Mouse (Mus musculus): ENCODE measurements around the gene Prp2. TPM values are rescaled to one million over a fixed set of nuclear protein-coding genes. Genes with fewer than 3 reads are reported as not detected.
"Not testable (repeated sequence)": the region's sequence is repeated elsewhere in the genome, so short reads cannot be mapped to it uniquely, and the experiment has no call there.

Prp2 gene
- polyA plus RNA-seq (2015; fragmentation: Nextera tagmentation; extraction: Ambion mirVana) = not detected in 2 replicates

- H3K27me3 ChIP-seq (replicated peaks; ENCODE audit: control insufficient read depth, insufficient read depth, low read length); H3K4me2 ChIP-seq (ENCODE audit: low read depth, low read length); H3K27ac ChIP-seq (ENCODE audit: low read length); H3K36me3 ChIP-seq (ENCODE audit: control insufficient read depth, insufficient read depth, low read length); H3K9me3 ChIP-seq (ENCODE audit: control insufficient read depth, low read length); H3K4me1 ChIP-seq (ENCODE audit: control insufficient read depth, insufficient read depth, low read length); H3K4me3 ChIP-seq (ENCODE audit: low read length); ATAC-seq; H3K9ac ChIP-seq (ENCODE audit: low read depth, low read length): not testable (repeated sequence)
- 64% methylated on average over 2 of the region's 2 CpGs for WGBS
These were observed at the start of gene Prp2 for GRCm38 (mm10) chr6:132595613-132596012. Gene Prp2, plus strand, starts transcription at chr6:132595913.

- WGBS = 81% methylated on average over 1 of the region's 1 CpGs
- H3K9ac ChIP-seq (ENCODE audit: low read depth, low read length); H3K4me2 ChIP-seq (ENCODE audit: low read depth, low read length); H3K4me1 ChIP-seq (ENCODE audit: control insufficient read depth, insufficient read depth, low read length); H3K4me3 ChIP-seq (ENCODE audit: low read length); H3K9me3 ChIP-seq (ENCODE audit: control insufficient read depth, low read length); H3K27ac ChIP-seq (ENCODE audit: low read length); ATAC-seq; H3K27me3 ChIP-seq (replicated peaks; ENCODE audit: control insufficient read depth, insufficient read depth, low read length); H3K36me3 ChIP-seq (ENCODE audit: control insufficient read depth, insufficient read depth, low read length): not testable (repeated sequence)
These were observed 26.2 kb upstream of the Prp2 start, which contains the start of gene Prh1 for GRCm38 (mm10) chr6:132569509-132569908. Gene Prh1, plus strand, starts transcription at chr6:132569809.

GRCm38 (mm10) chr6:132649399-132649798, 53.7 kb downstream of the Prp2 start:
- H3K4me1 ChIP-seq (ENCODE audit: control insufficient read depth, insufficient read depth, low read length) = no peaks in the 10 kb centered on the region
- H3K4me3 ChIP-seq (ENCODE audit: low read length) = no peak overlapping the region
- H3K27ac ChIP-seq (ENCODE audit: low read length) = no peak overlapping the region
- ATAC-seq = no peak
- H3K9me3 ChIP-seq (ENCODE audit: control insufficient read depth, low read length) = no peaks in the 10 kb centered on the region
- H3K27me3 ChIP-seq (replicated peaks; ENCODE audit: control insufficient read depth, insufficient read depth, low read length) = no peaks in the 10 kb centered on the region
- H3K4me2 ChIP-seq (ENCODE audit: low read depth, low read length) = no peak overlapping the region
- no peak overlapping the region for H3K9ac ChIP-seq (ENCODE audit: low read depth, low read length)
- H3K36me3 ChIP-seq (ENCODE audit: control insufficient read depth, insufficient read depth, low read length) = no peaks in the 10 kb centered on the region

Other genes starting within 250 kb of the Prp2 start
- not detected in 2 replicates for gene Gm8882, start 231.8 kb upstream of the Prp2 start, polyA plus RNA-seq (2015; fragmentation: Nextera tagmentation; extraction: Ambion mirVana)
- gene Prh1, start 26.1 kb upstream of the Prp2 start, polyA plus RNA-seq (2015; fragmentation: Nextera tagmentation; extraction: Ambion mirVana) = not detected in 2 replicates
- gene A630073D07Rik, start 55.6 kb downstream of the Prp2 start, polyA plus RNA-seq (2015; fragmentation: Nextera tagmentation; extraction: Ambion mirVana) = not detected in 2 replicates
- not detected in 2 replicates for gene Tas2r120, start 61.0 kb downstream of the Prp2 start, polyA plus RNA-seq (2015; fragmentation: Nextera tagmentation; extraction: Ambion mirVana)
- not detected in 2 replicates for gene Tas2r121, start 105.1 kb downstream of the Prp2 start, polyA plus RNA-seq (2015; fragmentation: Nextera tagmentation; extraction: Ambion mirVana)
- gene Tas2r122, start 116.0 kb downstream of the Prp2 start, polyA plus RNA-seq (2015; fragmentation: Nextera tagmentation; extraction: Ambion mirVana) = not detected in 2 replicates
- gene Tas2r115, start 142.1 kb downstream of the Prp2 start, polyA plus RNA-seq (2015; fragmentation: Nextera tagmentation; extraction: Ambion mirVana) = not detected in 2 replicates
- gene Tas2r124, start 158.8 kb downstream of the Prp2 start, polyA plus RNA-seq (2015; fragmentation: Nextera tagmentation; extraction: Ambion mirVana) = not detected in 2 replicates
- not detected in 2 replicates for gene Tas2r102, start 166.2 kb downstream of the Prp2 start, polyA plus RNA-seq (2015; fragmentation: Nextera tagmentation; extraction: Ambion mirVana)
- gene Tas2r136, start 182.2 kb downstream of the Prp2 start, polyA plus RNA-seq (2015; fragmentation: Nextera tagmentation; extraction: Ambion mirVana) = not detected in 2 replicates
- not detected in 2 replicates for gene Tas2r117, start 206.9 kb downstream of the Prp2 start, polyA plus RNA-seq (2015; fragmentation: Nextera tagmentation; extraction: Ambion mirVana)